Mouse (Mus musculus) thymus, postnatal 4 days (tissue): ENCODE data around the gene Pde4dip.

Experiments
- DNase-seq: peaks from one replicate; pipeline ENCODE4 v3.0.0; 2021

Pde4dip gene

DNA sequence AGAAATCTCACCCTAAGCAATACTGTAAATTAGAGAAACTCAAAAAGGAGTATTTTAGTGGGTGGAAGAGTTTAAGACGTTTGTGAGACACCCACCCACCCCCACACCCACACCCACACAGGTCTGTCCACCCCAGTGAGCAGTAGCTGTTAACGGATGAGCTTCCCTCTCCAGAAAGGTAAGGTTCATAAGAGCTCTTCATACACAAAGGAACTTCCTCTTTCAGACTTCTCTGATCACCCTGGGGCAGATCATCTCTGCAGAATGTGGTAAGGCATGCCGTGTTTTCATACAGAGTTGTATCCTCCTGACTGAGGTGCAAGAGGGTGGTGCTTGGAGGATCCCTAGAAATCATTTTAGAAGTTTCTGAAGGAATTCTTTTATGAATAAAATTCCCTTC is 88.5 kb downstream of the Pde4dip start:
- no peak for DNase-seq

GRCm38 (mm10) chr3:97799267-97799666 is 89.2 kb downstream of the Pde4dip start:
- DNase-seq = peak; percentile 15

DNA sequence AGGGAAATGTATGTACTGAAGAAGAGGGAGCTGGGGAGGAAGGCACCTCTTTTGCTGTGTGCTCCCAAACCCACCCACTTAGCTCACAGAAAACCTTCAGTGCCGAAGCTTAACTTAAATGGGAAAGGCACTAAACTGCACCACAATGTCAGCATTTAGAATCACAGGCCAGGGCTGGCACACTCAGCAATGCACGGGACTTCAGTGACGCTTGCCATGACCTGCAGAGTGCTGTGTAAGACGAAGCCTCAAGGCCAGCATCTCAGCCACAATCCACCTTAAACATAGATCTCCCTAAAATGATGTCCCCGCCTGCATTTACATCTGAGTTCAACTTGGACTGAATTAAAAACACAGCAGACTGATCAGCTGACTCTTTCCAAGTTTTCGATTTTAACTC is 91.1 kb downstream of the Pde4dip start:
- no peak for DNase-seq

GRCm38 (mm10) chr3:97793995-97794394 is 94.5 kb downstream of the Pde4dip start:
- DNase-seq = no peak

GRCm38 (mm10) chr3:97790150-97790549 is 98.4 kb downstream of the Pde4dip start:
- no peak for DNase-seq

- no peak for DNase-seq
These were observed 99.2 kb downstream of the Pde4dip start for GRCm38 (mm10) chr3:97789317-97789716.

DNA sequence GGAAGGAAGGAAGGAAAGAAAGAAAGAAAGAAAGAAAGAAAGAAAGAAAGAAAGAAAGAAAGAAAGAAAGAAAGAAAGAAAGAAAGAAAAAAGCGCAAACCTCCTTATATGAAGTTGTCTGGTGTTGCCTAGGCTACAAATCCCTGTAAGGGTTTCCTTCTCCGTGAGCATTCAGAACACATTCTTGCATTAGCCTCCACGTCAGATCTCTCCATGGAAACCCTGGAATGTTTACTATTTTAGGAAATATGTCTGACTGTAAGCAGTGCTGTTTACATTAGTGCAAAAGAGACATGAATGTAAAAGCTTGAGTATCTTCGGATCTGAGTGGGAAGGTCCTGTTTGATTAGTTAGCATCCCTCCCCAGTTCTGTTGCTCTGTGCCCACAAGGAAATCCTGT is 112.3 kb downstream of the Pde4dip start:
- no peak for DNase-seq

GRCm38 (mm10) chr3:97775742-97776141 is 112.8 kb downstream of the Pde4dip start:
- no peak for DNase-seq

DNA sequence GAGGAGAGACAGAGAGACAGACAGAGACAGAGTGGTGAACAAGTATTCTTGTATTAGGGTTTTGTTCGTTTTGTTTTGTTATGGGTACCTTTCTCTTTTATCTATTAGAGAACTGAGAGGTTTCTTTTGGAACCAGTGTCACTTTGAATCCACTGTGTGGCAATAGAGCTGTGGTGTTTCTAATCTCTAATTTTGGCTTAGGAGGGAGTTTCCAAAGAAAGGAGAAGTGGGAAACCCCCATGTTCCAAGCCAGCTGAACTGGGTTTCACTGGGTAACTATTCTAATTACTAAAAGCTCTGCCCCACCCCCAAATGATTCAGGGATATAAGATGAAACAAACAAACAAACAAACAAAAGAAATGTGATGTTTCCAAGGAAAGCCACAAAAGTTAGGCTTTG is 113.6 kb downstream of the Pde4dip start:
- no peak for DNase-seq

DNA sequence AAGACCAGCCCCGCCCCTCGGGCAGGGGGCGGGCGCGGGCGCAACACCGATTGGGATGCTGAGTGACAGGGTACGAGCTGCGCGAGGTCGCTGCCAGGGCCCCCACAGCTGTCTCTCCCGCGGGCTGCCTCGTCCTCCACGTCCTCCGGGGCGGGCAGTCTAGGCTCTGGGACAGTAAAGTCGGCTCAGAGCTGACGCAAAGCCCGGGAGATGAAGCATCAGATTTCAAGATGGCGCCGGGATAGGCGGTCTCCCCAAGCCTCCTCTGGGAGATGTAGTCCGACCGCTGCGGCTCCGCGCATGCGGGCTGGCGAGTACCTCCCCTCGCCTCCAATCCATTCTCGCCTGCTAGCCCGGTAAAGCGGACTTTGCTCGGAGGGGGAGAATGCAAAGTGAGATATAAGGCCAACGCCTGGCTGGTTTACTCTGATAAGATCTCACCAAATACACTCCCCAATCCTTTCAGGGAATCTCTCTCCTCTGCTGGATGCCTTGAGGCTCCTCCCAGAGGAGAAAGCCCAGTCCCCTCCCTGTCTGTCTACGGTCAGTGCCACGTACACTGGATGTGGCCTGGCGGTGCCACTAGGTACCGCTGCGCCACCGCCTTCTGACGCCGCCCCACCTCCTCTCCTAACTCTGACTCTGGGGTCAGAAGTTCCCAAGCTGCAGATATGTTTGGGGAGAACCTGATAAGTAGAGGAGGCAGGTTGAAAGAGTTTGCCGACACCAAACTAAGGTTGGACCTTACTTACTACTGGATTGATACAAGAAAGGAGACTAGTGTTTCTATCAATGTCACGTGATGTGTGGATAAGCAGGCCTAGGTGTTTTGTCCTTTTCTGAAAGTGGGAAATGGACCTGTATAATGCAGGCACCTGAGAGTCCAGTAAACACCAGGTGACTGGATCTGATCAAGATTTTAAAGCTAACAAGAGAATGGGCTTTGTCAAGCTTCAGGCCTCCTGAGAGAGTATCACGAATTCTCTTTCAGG is 120.4 kb downstream of the Pde4dip start:
- peak; percentile 92 for DNase-seq

DNA sequence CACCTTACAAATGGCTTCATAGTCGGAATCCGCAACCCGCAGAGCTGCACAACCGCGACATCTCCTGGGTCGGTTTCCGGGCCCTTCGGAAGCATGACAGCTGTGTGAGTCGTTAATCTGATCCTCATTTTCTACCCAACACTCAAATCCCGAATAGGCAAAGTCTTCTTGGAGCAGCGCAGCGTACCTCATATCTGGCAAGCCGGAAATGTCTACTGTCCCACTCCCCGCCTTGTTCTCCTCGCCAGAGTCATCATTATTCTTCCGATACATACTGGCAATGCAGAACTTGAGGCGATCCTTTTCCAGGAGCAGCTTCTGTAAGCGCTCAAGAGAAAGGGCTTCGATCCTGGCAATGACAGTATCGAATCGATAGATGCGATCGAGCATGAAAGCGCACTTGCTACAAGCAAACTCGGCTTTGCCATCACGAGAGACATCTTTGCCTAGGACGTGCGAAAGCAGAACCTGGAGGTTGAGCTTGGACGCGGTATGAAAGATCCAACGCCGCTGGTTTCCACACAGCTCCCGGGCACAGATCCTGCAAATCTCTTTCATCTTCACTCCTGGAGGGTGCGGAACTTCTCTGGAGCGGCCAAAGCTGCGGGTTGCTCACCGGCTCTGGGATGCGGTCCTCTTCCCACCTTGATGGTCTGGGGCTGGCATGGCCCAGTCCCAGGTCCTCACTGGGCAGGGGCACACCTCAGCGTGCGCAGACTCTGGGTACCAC is 121.3 kb downstream of the Pde4dip start:
- peak; percentile 37 for DNase-seq

- no peak for DNase-seq
These were observed 122.0 kb downstream of the Pde4dip start for GRCm38 (mm10) chr3:97766459-97766858.

DNA sequence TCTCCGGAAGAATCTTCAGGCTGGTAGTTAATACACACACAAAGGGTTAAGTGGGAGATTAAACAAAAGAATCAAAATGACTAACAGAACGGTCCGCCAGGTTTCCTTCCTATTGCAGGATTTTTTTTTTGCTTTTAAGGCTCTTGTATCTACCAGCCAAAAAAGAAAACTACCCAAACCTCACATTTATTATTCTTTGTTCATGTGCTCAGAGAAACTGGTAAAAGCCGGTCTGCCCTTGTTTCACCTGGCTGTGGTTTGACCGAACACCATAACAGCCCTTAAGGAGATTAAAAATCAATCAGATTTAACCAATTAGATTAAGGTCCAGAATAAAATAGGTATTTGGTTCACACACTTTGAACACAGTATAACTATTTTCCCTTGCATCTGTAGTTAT is 124.4 kb downstream of the Pde4dip start:
- DNase-seq = no peak

DNA sequence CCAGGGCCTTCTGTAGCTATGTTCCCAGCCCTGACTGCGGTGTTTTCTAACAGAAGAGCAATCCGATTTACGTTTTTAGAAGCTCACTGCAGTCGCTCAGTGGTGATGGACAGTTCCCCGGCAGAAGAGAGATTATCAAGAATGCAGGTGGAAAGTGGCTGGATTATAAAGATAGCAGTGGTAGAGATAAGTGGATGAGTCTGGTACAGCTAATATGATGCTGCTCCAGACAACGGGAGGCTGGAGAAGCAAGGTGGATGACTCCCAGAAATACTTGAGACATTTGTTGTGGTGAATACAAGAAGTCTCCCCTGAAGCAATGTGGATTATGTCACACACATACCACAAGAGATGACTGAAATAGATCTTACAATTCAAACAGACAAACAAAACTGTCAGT is 126.6 kb downstream of the Pde4dip start:
- DNase-seq = no peak

DNA sequence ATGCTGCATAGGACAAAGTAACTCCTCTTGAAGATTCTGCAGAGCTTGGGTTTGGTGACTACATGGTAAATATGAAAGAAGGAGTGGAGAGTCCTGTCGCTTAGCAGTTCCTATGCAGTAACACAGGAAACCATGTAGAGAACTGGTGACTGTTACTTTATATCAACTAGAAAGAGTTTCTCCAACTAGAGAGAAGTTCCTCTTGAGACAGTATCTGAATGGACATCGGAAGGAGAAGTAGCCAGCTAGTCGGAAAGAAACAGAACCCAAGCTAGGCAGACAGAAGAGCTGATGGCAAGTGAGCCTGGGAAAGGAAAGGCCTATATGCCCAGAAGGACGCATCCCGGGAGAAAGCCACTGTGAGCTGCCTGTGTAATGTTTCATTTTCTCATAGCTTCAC is 127.3 kb downstream of the Pde4dip start:
- no peak for DNase-seq

GRCm38 (mm10) chr3:97759846-97760245 is 128.7 kb downstream of the Pde4dip start:
- DNase-seq = no peak

DNA sequence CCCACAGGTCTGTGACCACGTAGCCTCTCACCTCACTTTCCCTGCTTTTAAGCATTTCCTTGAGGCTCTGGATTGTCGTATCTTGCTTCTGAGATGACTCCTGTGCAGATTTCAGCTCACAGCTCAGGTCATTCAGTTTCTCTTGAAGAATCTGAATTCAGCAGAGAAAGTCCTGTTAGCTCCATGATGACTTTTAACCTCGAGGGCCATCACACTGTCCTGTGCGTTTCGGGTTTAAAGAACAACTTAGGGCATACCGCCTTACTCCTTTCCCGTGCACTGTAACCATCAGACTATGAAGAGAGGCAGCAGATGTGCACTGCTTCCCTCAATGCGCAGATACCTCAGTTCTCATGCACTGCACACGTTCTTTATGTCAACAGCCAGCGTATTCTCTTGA is 131.0 kb downstream of the Pde4dip start:
- DNase-seq = no peak

DNA sequence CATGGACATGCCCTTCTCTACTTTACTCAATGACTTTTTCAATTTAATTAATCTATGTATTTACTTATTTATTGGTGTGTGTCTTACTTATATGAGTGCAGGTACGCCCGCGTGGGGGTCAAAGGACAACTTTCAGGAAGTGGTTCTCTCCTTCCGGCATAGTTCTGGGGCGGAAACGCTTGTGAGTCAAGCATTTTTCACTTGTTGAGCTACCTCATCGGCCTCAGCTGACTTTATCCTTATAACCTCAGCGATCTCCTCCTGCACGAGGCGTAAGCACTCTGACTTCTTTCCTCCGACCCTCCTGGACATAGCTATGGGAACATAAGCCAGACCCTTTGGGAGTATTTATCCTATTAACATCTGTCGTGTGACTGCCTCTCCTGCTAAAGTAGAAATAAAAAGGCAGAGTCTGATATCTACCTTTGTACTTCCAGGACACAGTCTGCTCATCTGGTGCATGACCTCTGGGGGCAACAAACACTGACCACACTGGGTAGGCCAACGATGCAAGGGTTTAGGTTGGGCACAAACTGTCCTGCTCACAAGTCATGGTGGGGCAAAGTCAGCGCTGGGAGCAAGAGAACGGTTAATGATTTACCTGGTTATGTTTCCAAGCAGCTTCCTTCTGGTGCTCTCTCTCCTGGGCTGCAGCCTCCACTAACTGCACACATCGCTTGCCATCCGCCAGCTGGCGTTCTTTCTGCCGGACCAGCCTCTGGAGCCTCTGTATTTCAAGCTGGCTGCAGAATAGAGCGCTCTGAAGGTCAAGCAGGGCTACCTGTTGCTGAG is 132.0 kb downstream of the Pde4dip start:
- no peak for DNase-seq

DNA sequence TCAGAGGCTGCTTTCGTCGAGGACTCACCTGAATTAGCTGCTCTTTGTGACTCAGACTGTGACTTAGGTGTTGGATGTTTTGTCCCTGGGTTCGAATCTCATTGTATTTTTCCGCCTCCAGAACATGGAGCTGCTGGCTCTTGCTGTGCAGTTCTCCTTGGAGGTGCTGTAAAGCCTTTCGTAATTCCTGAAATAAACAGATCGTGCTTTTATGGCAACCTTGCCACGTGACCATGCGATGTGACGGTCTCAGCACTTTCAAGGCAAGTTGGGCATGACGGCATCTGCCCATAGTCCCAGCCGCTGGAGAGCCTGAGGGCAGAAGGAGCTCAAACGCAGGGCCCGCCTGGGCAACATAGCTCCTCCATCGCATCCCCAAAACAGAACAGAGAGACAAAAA is 133.1 kb downstream of the Pde4dip start:
- no peak for DNase-seq

DNA sequence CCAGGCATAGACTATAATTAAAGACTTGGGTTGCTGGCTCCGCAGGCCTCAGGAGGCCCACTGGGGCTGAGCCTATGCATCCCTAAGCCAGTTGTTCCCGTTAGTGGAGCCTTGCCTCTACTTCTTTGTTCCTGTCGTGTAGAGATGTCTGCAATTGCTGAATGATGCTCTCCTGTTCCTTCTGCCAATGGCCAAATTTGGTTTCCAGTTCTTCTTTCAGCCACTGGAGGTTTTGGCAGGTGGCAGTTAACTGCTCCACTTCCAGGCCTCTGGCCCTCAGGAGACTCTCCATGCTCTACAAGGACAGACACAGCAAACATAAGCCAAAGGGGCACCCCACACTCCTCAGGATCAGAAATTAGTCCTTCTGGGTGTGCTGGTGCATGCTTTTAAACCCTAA is 135.6 kb downstream of the Pde4dip start:
- DNase-seq = no peak

- no peak for DNase-seq
These were observed 136.9 kb downstream of the Pde4dip start for GRCm38 (mm10) chr3:97751566-97751965.

DNA sequence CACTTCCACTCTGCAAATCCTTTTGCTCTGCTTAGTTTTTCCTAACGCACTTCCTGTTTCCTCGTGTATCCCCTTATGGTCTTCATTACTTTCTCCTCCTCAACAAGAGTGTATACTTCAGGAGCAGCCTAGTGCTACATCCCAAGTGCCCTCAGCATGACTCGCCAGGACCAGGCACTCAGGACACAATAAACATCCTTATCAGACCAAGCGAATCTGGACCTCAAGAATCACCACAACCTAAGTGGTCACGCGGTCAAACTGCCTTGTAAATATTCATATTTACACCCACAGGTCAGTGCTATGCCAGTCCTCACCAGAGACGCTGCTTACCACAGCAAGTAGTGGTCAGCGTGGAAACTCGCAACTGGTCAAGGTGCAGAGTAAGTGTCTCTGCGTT is 139.7 kb downstream of the Pde4dip start:
- no peak for DNase-seq

DNA sequence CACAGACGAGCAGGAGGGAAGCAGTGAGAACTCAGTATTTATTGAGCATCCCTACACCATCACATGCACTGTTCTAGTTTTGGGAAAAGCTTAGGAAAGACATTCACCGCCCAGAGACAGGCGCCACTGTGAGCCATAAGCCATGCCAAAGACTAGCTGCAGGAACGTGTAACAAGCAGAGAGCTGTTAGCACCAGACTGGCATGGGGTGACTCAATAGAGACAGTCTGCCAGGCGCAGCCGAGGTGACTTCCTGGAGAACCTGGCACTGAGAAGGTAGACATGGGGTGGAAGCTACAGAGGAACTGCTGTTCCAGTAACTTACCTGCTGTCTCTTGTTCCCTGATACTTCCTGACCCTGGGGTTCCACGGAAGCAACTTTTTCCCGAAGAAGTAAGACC is 145.7 kb downstream of the Pde4dip start:
- no peak for DNase-seq
